Mouse (Mus musculus): ENCODE results near the gene Ecsit.
A peak's percentile ranks its signal among the peaks of the same experiment; 100 is the strongest.

Ecsit gene

GRCm38 (mm10) chr9:22085022-22085834 is at the start of gene Ecsit:
Ecsit (minus strand) TSS chr9:22085438.
- DNase-seq (ENCODE audit: low read depth, low spot score): peak; percentile 91

- no peak for DNase-seq (ENCODE audit: low read depth, low spot score)
Observed at GRCm38 (mm10) chr9:22134246-22134890, 49.1 kb upstream of the Ecsit start.

- DNase-seq (ENCODE audit: low read depth, low spot score): no peak
Observed at GRCm38 (mm10) chr9:22132220-22132619, 47.0 kb upstream of the Ecsit start.

GRCm38 (mm10) chr9:22131226-22131981 is 46.2 kb upstream of the Ecsit start:
- no peak for DNase-seq (ENCODE audit: low read depth, low spot score)

GRCm38 (mm10) chr9:22125246-22126027 is 40.2 kb upstream of the Ecsit start:
- DNase-seq (ENCODE audit: low read depth, low spot score): no peak

GRCm38 (mm10) chr9:22124169-22124568 is 38.9 kb upstream of the Ecsit start:
- no peak for DNase-seq (ENCODE audit: low read depth, low spot score)

GRCm38 (mm10) chr9:22123069-22123609 is 37.9 kb upstream of the Ecsit start:
- DNase-seq (ENCODE audit: low read depth, low spot score): no peak

GRCm38 (mm10) chr9:22122005-22122404 is 36.8 kb upstream of the Ecsit start:
- DNase-seq (ENCODE audit: low read depth, low spot score): no peak

- DNase-seq (ENCODE audit: low read depth, low spot score): no peak
Observed at GRCm38 (mm10) chr9:22121545-22121944, 36.3 kb upstream of the Ecsit start.

- DNase-seq (ENCODE audit: low read depth, low spot score): no peak
Observed at GRCm38 (mm10) chr9:22119543-22119942, 34.3 kb upstream of the Ecsit start.

- peak; percentile 50 for DNase-seq (ENCODE audit: low read depth, low spot score)
Observed at GRCm38 (mm10) chr9:22117754-22118456, 32.7 kb upstream of the Ecsit start.

- peak; percentile 94 for DNase-seq (ENCODE audit: low read depth, low spot score)
Observed at GRCm38 (mm10) chr9:22116740-22117426, 31.6 kb upstream of the Ecsit start, which contains the start of gene Elof1. Elof1 (minus strand) TSS chr9:22117172.

GRCm38 (mm10) chr9:22116086-22116485 is 30.8 kb upstream of the Ecsit start:
- no peak for DNase-seq (ENCODE audit: low read depth, low spot score)

GRCm38 (mm10) chr9:22115635-22116034 is 30.4 kb upstream of the Ecsit start:
- no peak for DNase-seq (ENCODE audit: low read depth, low spot score)

- DNase-seq (ENCODE audit: low read depth, low spot score): no peak
Observed at GRCm38 (mm10) chr9:22108194-22108593, 23.0 kb upstream of the Ecsit start.

GRCm38 (mm10) chr9:22099922-22100321 is 14.7 kb upstream of the Ecsit start:
- no peak for DNase-seq (ENCODE audit: low read depth, low spot score)

GRCm38 (mm10) chr9:22098993-22099696 is 13.9 kb upstream of the Ecsit start, which contains the start of gene Cnn1:
Cnn1 (plus strand) TSS chr9:22099216.
- DNase-seq (ENCODE audit: low read depth, low spot score): no peak

GRCm38 (mm10) chr9:22095854-22096307 is 10.6 kb upstream of the Ecsit start:
- peak; percentile 32 for DNase-seq (ENCODE audit: low read depth, low spot score)

GRCm38 (mm10) chr9:22092746-22093145 is 7.5 kb upstream of the Ecsit start:
- DNase-seq (ENCODE audit: low read depth, low spot score): no peak

Measured in retina, postnatal 7 days (tissue).